Mouse (Mus musculus) lung, postnatal 4 days (tissue): ENCODE measurements at regions not wholly inside any gene's neighbourhood (a gene's known extent, or its start where the extent isn't known, plus 50 kb on each side); places are given as distances from the start of the nearest gene placed in this dataset.

Source experiments
- DNase-seq, 2 experiments: peaks; one replicate each; pipeline ENCODE4 v3.0.0; 2021

GRCm38 (mm10) chr10:9569277-9569676, 105.7 kb downstream of the Samd5 start:
- no peak for DNase-seq

- DNase-seq = no peak
Observed at GRCm38 (mm10) chr10:9557517-9558065, 117.4 kb downstream of the Samd5 start.

- no peak for DNase-seq
Observed at GRCm38 (mm10) chr10:9557092-9557491, 117.9 kb downstream of the Samd5 start.

DNA sequence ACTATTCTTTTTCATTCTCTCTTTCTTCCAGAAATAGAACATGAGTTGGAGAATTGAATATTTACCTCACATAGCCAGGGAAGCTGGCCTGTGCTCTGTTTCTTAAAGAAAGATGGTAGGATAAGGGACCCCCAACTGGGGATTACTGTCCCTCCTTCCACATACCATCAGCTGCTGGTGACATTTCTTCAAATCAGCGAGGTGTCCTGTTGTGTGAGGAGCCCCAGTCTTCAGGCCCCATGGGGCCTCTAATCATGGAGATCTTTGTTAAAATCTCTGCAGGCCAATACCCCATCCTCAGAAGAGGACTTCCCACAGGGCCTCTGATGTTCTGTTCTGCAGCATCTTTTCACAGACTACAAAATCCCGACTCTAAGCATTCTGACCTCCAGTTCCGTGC, 121.1 kb downstream of the Samd5 start:
- DNase-seq = no peak

DNA sequence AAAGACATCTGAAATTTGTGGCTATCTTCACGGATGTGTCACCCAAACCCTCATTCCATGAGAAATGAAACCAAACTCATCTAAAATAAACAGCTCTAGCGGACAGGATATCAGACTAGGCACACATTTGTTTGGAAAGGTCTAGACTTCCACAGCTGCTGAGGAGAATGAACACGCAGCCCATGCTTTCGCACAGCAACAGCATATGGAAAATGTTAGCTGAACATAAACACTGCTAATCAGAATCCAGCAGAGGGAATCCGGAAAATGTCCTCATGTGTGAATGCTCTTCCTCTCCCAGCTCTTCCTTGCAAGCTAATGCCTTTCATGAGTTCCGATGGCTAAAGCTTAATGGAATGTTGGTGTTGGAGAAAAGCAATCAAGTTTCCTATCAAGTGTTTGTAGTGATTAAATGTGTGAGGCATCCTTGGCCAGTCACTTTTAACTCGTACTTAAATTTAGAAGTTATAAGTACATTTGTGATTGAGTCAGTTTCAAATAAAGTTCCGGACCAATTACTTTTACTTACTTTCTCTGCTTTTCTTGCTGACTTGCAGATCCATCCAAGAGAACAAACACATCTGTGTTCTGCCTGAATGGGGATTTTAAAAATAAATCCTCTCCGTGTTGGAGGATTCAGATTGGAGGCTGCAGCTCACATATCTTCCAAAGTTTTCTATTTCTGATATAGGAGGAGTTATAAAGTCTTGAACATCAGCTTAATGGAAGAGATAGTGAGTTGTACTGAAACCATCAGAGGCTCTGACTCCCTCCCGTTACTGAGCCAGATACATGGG, 124.9 kb downstream of the Samd5 start:
- peak; percentile 34 to 69 for DNase-seq

- no peak for DNase-seq
Observed at GRCm38 (mm10) chr10:9545807-9546206, 129.2 kb downstream of the Samd5 start.

DNA sequence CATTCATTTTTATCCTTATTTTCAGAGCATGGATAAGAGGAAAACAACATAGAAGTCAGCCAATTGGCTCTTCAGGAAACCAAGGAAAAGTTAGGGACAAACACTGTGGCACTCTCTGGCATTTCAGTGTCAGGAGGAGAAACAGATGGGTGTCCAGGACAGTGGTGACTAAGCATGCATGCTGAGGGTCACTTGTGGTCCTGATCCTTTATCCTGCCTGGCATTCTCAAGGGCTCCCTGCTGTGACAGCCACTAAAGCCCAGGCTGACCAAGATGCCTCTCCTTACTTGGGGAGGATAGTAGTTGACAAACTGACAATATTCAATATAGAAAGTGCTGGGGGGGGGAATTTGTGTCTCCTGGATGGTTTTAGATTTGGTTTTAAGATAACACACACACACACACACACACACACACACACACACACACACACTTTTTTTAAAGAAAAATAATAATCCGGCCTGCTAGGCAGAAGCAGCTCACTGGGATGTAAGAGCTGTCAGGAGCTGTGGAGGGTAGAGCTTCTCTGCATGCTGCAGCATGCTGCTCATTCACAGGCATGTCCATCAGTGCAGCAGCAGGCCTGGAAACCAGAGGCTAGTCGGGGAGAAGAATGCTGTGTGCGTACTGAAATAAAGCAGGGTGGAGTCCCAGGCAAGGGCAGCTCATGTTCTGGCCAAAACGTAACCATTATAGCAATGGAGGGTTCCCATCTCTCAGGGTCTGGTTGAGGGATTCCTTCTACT, 130.8 kb downstream of the Samd5 start:
- no peak for DNase-seq

DNA sequence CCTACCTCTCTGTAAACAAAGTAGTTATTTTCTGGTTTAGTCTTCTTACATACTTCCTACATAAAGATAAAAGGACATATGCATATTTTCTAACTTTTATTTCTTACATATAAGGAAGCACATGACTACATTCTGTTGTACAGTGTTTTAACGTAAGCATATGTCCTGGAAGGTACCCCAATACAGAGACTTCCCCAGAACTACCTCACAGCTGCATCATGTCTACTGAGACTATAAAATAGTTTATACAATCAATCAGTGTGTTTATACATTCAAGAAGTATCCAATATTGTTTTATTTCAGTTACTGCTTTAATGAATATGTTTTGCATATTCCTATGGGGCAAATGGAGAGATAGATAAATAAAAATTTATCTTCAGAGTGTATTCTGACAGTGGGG, 133.4 kb downstream of the Samd5 start:
- DNase-seq = no peak

DNA sequence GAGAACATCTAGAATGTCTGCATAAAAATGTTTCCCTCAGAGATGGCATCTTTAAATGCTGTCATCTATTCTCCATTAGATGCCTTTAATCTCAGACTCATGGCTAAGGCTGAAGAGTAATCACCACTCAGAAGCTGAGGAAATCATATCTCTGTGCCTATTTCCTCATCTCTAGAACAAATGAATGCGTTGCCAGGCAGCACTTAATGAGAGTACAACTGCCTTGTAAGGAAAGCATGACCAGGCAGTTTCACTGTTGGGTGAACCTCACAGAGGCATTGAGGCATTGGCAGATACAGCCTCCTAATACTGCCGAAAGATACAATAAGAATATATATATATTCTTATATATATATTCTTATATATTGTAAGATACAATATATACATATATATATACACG, 137.3 kb downstream of the Samd5 start:
- DNase-seq = no peak

- no peak for DNase-seq
Observed at GRCm38 (mm10) chr10:9534552-9534951, 140.5 kb downstream of the Samd5 start.

GRCm38 (mm10) chr10:9533283-9533682, 141.7 kb downstream of the Samd5 start:
- DNase-seq = no peak

GRCm38 (mm10) chr10:9531931-9532330, 143.1 kb downstream of the Samd5 start:
- no peak for DNase-seq

- peak; percentile 9 to 35 for DNase-seq
Observed at GRCm38 (mm10) chr10:9529408-9529807, 145.6 kb downstream of the Samd5 start.

DNA sequence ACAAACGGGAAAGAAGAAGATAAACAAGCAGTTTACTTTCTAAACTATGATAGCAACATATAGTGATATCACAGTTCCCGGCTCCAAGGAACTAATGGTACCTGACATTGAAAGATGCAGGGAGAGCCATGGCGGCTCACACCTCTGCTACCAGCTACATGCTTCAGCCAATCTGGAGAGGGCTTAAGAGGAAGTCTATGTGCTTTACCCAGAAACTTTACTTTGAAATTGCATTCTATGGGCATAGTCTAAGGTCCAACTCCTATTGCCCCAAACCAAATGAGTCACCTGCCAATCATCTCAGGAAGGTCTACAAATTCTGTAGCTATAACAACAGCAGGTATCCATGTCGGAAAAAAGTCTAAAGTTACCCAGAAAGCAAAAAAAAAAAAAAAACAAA, 146.9 kb downstream of the Samd5 start:
- no peak for DNase-seq

GRCm38 (mm10) chr10:9509764-9510390, 165.1 kb downstream of the Samd5 start:
- DNase-seq = no peak

DNA sequence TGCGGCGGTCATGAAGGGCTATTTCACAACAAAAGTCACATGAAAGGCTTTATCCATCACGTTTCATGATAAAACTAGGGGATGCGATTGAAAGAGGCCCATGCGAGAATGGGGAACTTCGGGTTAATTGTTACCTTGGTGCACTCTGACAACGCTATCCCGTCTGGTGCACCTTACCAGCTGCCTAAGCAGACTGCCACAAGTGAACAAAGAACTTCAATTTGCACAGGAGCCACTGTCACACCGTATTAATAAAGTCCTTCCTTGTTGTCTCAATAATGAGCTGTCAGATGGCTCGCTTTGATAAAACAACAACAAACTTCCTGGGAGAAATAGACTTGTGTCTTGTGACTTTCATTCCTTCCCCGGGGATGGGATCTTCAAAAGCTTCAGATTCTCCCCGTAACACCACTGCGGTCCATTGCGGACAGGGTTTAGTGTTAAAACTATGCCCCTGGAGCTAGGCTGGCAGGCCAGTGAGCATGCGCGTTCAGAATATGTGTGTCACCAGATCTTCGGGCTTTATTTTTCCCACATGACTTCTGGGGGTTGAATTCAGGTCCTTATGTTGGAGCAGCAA, 165.8 kb downstream of the Samd5 start:
- no peak for DNase-seq

DNA sequence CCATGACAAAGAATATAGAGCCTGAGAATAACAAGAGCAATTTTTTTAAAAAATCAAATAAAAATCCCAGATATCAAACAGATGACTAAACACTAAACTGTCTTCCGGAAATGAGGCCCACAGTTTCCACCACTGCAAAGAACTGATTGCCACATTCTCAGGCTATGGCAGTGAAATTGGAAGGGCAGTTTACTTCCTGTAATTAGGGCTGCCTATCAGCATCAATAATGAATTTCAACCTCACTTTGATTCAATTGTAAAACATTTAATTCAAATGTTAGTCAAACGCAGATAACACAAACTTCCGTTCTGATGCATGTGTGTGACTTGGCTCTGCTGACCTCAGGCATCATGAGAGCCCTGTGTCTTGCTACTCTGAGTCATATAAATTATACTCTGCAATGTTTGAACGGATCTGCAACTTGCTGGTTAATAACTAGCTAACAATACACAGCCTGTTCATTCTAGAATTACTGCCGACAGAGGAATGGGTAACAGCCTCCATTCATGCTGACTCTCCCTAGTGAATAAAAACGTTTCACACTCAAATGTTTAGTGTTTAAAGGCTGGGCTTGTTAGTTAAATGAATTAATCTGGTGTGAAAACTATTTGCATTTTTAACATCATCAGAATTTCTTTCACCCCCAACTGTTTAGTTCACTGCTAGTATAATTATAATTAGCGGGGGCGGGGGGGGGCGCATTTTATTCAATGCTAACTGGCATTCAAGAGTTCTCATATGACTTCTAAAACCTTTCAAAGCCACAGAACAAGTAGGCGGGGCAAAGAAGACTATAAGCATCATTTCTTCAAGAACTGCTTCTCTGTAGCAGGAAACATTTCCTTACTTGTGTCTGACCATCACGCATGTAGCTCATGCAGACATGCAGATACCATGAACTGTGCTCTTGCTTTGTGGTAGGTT, 171.2 kb downstream of the Samd5 start:
- no peak for DNase-seq

DNA sequence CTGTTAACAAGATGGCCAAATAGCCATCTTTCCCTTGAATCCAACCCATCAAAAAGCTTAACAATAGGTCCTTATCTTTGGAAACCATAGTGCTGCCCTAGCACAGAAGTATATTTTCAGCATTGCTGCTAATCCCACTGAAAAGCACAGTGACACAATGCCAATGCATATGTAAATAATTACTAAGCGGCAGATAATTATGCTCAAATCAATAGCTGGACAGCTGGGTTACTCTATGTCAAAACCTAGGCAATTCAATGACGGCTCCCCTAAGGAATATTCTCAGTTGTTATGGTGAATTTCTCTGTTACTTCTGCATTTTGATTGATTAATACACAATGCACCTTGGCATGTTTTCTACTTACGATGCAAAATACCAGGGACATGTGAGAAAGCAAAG, 176.5 kb downstream of the Samd5 start:
- DNase-seq = no peak

- DNase-seq = no peak
Observed at GRCm38 (mm10) chr10:9497021-9497420, 178.0 kb downstream of the Samd5 start.

DNA sequence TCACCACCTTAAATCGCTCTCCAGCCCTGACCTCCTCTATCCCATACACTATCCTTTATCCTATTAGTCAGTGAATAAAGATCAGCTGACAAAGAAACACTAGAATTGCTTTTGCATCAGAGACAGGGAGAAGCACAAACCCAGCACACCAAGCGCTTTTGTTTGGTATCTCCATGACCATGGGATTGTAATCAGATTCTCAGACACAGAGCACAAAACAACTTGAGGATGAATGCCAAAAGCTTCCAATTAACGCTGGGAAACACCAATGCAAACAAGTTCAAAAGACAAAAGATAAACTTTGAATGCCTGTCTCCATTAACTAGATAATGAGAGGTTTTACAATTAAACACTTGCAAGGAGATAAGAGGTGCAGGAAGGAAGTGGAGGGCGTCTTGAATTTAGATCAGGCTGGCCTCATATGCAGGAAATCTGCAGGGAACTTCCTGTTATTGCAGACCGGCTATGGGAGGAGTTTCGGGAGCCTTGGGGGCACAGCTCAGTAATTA, 179.8 kb downstream of the Samd5 start:
- DNase-seq = peak; percentile 18 to 58

DNA sequence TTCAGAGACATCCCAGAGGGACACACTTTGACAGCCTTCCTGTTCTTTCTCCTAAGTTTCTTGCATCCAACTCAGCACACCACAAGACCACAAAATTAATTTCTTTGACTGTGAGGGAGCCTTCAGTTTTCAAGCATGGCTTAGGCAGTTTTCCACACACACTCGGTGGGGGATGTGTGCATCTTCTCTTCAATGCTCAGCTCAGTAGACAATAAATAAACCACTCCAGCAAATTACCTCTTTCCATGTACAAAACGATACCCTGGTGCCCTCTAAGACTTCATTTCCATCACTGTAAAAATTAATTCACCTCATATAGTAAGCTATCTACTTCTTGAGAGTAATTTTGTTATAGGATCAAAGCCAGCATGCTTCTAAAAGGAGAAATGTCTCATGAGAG, 184.6 kb downstream of the Samd5 start:
- no peak for DNase-seq

GRCm38 (mm10) chr10:9462361-9462760, 212.6 kb downstream of the Samd5 start:
- no peak for DNase-seq
